Mouse (Mus musculus): ENCODE measurements around the gene Gnb1l.

Gnb1l gene

GRCm38 (mm10) chr16:18543151-18543829 is 44.8 kb downstream of the Gnb1l start:
- DNase-seq (ENCODE audit: low spot score in 2 of 2): no peak

- DNase-seq (ENCODE audit: low spot score in 2 of 2): no peak
Measured at GRCm38 (mm10) chr16:18547891-18548290, 49.4 kb downstream of the Gnb1l start.

GRCm38 (mm10) chr16:18551604-18552003 is 53.1 kb downstream of the Gnb1l start:
- no peak for DNase-seq (ENCODE audit: low spot score in 2 of 2)

- no peak for DNase-seq (ENCODE audit: low spot score in 2 of 2)
Measured at GRCm38 (mm10) chr16:18552106-18552710, 53.7 kb downstream of the Gnb1l start.

- DNase-seq (ENCODE audit: low spot score in 2 of 2): no peak
Measured at GRCm38 (mm10) chr16:18554721-18555120, 56.2 kb downstream of the Gnb1l start.

- DNase-seq (ENCODE audit: low spot score in 2 of 2): no peak
Measured at GRCm38 (mm10) chr16:18555235-18555935, 56.9 kb downstream of the Gnb1l start.

- DNase-seq (ENCODE audit: low spot score in 2 of 2): no peak
Measured at GRCm38 (mm10) chr16:18556461-18556860, 57.9 kb downstream of the Gnb1l start.

GRCm38 (mm10) chr16:18564472-18564871 is 66.0 kb downstream of the Gnb1l start:
- no peak for DNase-seq (ENCODE audit: low spot score in 2 of 2)

- DNase-seq (ENCODE audit: low spot score in 2 of 2): no peak
Measured at GRCm38 (mm10) chr16:18568599-18568998, 70.1 kb downstream of the Gnb1l start.

GRCm38 (mm10) chr16:18574196-18574595 is 75.7 kb downstream of the Gnb1l start:
- no peak for DNase-seq (ENCODE audit: low spot score in 2 of 2)

- no peak for DNase-seq (ENCODE audit: low spot score in 2 of 2)
Measured at GRCm38 (mm10) chr16:18577071-18577470, 78.6 kb downstream of the Gnb1l start.

- no peak for DNase-seq (ENCODE audit: low spot score in 2 of 2)
Measured at GRCm38 (mm10) chr16:18577599-18578160, 79.2 kb downstream of the Gnb1l start.

GRCm38 (mm10) chr16:18580389-18580788 is 81.9 kb downstream of the Gnb1l start:
- DNase-seq (ENCODE audit: low spot score in 2 of 2): no peak

GRCm38 (mm10) chr16:18581050-18581622 is 82.6 kb downstream of the Gnb1l start:
- DNase-seq (ENCODE audit: low spot score in 2 of 2): no peak

- DNase-seq (ENCODE audit: low spot score in 2 of 2): no peak
Measured at GRCm38 (mm10) chr16:18581623-18582205, 83.2 kb downstream of the Gnb1l start.

- no peak for DNase-seq (ENCODE audit: low spot score in 2 of 2)
Measured at GRCm38 (mm10) chr16:18582426-18583148, 84.1 kb downstream of the Gnb1l start.

- DNase-seq (ENCODE audit: low spot score in 2 of 2): no peak
Measured at GRCm38 (mm10) chr16:18583169-18583568, 84.7 kb downstream of the Gnb1l start.

GRCm38 (mm10) chr16:18583673-18584357 is 85.3 kb downstream of the Gnb1l start:
- no peak for DNase-seq (ENCODE audit: low spot score in 2 of 2)

- no peak for DNase-seq (ENCODE audit: low spot score in 2 of 2)
Measured at GRCm38 (mm10) chr16:18584901-18585510, 86.5 kb downstream of the Gnb1l start.

GRCm38 (mm10) chr16:18585676-18586075 is 87.2 kb downstream of the Gnb1l start:
- no peak for DNase-seq (ENCODE audit: low spot score in 2 of 2)

Data from frontal cortex, postnatal 10 days (tissue).